Mouse (Mus musculus) embryonic facial prominence, embryonic 14.5 days (tissue): ENCODE results near the gene Uqcc3. TPM values are rescaled to one million over a fixed set of nuclear protein-coding genes. Genes with fewer than 3 reads are reported as not detected.
"Not testable (repeated sequence)": the region's sequence is repeated elsewhere in the genome, so short reads cannot be mapped to it uniquely, and the experiment has no call there.

Source experiments
- ATAC-seq: fragments of 200-750 bp; cut with Nextera tagmentation; 2 replicates; pipeline ENCODE4 v1.8.0; 2017; ENCODE audit warnings: low read depth, moderate number of reproducible peaks, moderate TSS enrichment
- DNase-seq: peaks from one replicate; pipeline ENCODE4 v3.0.0-alpha.2; 2015; ENCODE audit warnings: low spot score
- H3K27ac ChIP-seq: fragments of 300-500 bp; sonication (generic); replicated peaks from 2 replicates; pipeline ENCODE4 v1.5.1; 2014; ENCODE audit warnings: low read depth, mild to moderate bottlenecking, low read length, moderate library complexity
- H3K27me3 ChIP-seq: fragments of 300-500 bp; sonication (generic); replicated peaks from 2 replicates; pipeline ENCODE4 v1.6.1; 2014; ENCODE audit warnings: low read length; ENCODE audit not compliant: control insufficient read depth, insufficient read depth
- H3K36me3 ChIP-seq: fragments of 300-500 bp; sonication (generic); 2 replicates; pipeline ENCODE4 v1.6.1; 2014; ENCODE audit warnings: low read length, mixed read lengths; ENCODE audit not compliant: control insufficient read depth, insufficient read depth
- H3K4me1 ChIP-seq: fragments of 300-500 bp; sonication (generic); 2 replicates; pipeline ENCODE4 v1.6.1; 2014; ENCODE audit warnings: antibody characterized with exemption, low read length; ENCODE audit not compliant: control insufficient read depth, insufficient read depth
- H3K4me2 ChIP-seq: fragments of 300-500 bp; sonication (generic); 2 replicates; pipeline ENCODE4 v1.6.1; 2014; ENCODE audit warnings: low read depth, mild to moderate bottlenecking, low read length, moderate library complexity, mixed read lengths
- H3K4me3 ChIP-seq: fragments of 300-500 bp; sonication (generic); 2 replicates; pipeline ENCODE4 v1.5.1; 2014; ENCODE audit warnings: low read depth, mild to moderate bottlenecking, low read length
- H3K9ac ChIP-seq: fragments of 300-500 bp; sonication (generic); 2 replicates; pipeline ENCODE4 v1.6.1; 2014; ENCODE audit warnings: low read depth, mild to moderate bottlenecking, low read length, moderate library complexity, mixed read lengths
- H3K9me3 ChIP-seq: fragments of 300-500 bp; sonication (generic); 2 replicates; pipeline ENCODE4 v1.6.1; 2016; ENCODE audit warnings: low read length; ENCODE audit not compliant: control insufficient read depth
- WGBS: fragments of 180-500 bp; shearing (Covaris S2); extraction: QIAGEN DNeasy Blood & Tissue Kit; methylation state at CpG from one replicate; pipeline ENCODE4 v1.1.7; 2014; 5-methylcytosine and 5-hydroxymethylcytosine counted together
- polyA plus RNA-seq: library from polyadenylated mRNA; unstranded; fragments of >200 nt; fragmentation: Nextera tagmentation; extraction: Ambion mirVana; gene quantifications from 2 replicates; pipeline ENCODE4 v1.2.1, GENCODE M21; 2014

Gene Uqcc3
- polyA plus RNA-seq, 1 experiment from 2014 or later = 53.8 TPM

DNA sequence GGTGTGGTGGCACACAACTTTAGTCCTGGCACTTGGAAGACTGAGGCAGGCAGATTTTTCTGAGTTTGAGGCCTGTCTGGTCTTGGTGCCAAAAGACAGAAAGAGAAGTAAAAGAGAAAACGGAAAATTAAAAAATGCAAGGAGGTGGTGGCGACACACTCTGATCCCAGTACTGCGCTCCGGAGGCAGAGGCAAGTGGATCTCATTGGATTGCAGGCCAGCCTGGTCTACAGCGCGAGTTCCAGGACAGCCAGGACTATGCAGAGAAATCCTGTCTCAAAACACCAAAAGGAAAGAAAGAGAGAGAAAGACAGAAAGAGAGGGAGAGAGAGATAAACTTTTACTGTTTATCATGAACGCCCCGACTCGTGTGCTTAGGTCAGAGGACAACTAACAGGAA, 9.9 kb downstream of the Uqcc3 start:
- WGBS = 60% methylated on average over 9 of the region's 9 CpGs
- peak overlapping the region; percentile 75 for H3K27ac ChIP-seq
- H3K9me3 ChIP-seq = no peaks in the 10 kb centered on the region
- DNase-seq (no peak), ATAC-seq (no peak)
- peak overlapping the region; percentile 90 for H3K4me2 ChIP-seq
- H3K27me3 ChIP-seq = no peaks in the 10 kb centered on the region
- peak overlapping the region; percentile 78 for H3K4me3 ChIP-seq
- H3K9ac ChIP-seq = peak overlapping the region; percentile 96
- H3K4me1 ChIP-seq = peaks cover 4% of the 10 kb centered on the region; the same call in 1 of the 2 replicates
- H3K36me3 ChIP-seq = peaks cover 25% of the 10 kb centered on the region

DNA sequence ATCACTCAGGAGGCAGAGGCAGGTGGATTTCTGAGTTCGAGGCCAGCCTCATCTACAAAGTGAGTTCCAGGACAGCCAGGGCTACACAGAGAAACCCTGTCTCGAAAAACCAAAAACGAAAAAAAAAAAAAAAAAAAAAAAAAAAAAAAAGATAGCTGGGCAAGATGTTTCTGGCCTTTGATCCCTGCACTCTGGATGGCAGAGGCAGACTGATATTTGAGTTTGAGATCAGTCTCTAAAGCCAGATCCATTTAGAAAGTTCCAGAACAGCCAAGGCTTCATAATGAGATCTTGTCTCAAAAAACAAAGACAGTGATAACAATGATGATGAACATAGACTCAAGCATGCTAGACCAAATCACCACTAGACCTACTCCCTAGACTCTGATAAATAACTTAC, 10.3 kb downstream of the Uqcc3 start:
- ATAC-seq, DNase-seq, H3K27me3 ChIP-seq, H3K9me3 ChIP-seq, H3K4me1 ChIP-seq, H3K27ac ChIP-seq, H3K9ac ChIP-seq: not testable (repeated sequence)
- 67% methylated on average over 3 of the region's 3 CpGs for WGBS
- peak overlapping the region; percentile 78; the same call in 1 of the 2 replicates for H3K4me3 ChIP-seq
- H3K4me2 ChIP-seq = peak overlapping the region; percentile 90
- H3K36me3 ChIP-seq = peaks cover 21% of the 10 kb centered on the region

DNA sequence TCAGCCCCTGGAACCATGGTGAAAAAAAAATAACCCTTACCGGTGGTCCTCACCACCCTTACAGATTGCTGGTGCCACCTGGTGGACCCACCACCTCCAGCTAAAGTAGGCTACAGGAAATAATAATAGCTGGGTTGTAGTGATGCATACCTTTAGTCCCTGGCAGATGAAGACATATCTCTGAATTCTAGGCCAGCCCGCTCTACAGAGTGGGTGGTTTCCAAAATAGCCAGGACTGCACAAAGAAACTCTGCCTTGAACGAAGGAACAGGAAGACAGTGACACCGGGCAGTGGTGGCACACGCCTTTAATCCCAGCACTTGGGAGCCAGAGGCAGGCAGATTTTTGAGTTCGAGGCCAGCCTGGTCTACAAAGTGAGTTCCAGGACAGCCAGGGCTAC, 16.5 kb downstream of the Uqcc3 start:
- Histone ChIP-seq H3K4me1 (no peaks in the 10 kb centered on the region), H3K4me3 (no peak overlapping the region), H3K4me2 (no peak overlapping the region), H3K27me3 (no peaks in the 10 kb centered on the region), H3K36me3 (no peaks in the 10 kb centered on the region), H3K27ac (no peak overlapping the region), H3K9me3 (no peaks in the 10 kb centered on the region), H3K9ac (no peak overlapping the region)
- 80% methylated on average over 6 of the region's 6 CpGs for WGBS
- ATAC-seq (no peak), DNase-seq (no peak)

DNA sequence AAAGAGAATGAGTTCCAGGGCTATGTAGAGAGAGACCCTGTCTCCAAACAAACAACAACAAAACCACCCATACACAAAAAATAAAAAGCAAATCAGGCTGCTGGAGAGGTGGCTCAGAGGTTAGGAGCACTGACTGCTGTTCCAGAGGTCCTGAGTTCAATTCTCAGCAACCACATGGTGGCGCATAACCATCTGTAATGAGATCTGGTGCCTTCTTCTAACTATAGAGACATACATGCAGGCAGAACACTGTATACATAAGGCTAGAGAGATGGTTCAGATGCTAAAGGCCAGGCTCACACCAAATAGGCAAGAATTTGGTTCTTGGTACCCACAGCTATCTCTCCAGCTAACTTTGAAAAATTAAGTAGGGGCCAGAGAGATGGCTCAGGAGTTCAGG, 21.7 kb downstream of the Uqcc3 start:
- Histone ChIP-seq H3K9ac (no peak overlapping the region), H3K4me1 (no peaks in the 10 kb centered on the region), H3K4me2 (no peak overlapping the region), H3K36me3 (no peaks in the 10 kb centered on the region), H3K9me3 (no peaks in the 10 kb centered on the region), H3K4me3 (no peak overlapping the region), H3K27me3 (no peaks in the 10 kb centered on the region), H3K27ac (no peak overlapping the region)
- no peak for DNase-seq
- ATAC-seq = no peak
- 15% methylated on average over 1 of the region's 1 CpGs for WGBS

DNA sequence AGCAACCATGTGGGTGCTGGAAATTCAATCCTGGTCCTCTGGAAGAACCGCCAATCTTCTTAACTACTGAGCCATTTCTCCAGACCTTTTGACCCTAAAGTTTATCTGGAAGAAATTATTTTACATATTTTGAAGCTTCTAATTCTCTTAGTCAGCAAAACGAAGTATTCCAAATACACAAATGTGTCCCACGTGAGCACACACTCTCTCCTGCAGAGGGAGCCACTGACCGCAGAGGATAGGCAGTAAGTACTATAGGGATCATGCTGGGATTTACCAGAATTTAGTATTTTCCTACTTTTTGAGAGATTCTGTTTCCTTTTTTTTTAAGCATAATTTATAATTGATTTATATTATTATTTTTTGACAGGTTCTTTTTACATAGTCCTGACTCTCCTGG, 23.0 kb downstream of the Uqcc3 start:
- ATAC-seq = no peak
- Histone ChIP-seq H3K4me1 (no peaks in the 10 kb centered on the region), H3K4me3 (no peak overlapping the region), H3K27me3 (no peaks in the 10 kb centered on the region), H3K9ac (no peak overlapping the region), H3K36me3 (no peaks in the 10 kb centered on the region), H3K4me2 (no peak overlapping the region), H3K27ac (no peak overlapping the region), H3K9me3 (no peaks in the 10 kb centered on the region)
- peak; percentile 41 for DNase-seq
- whole genome bisulfite sequencing = 43% methylated on average over 4 of the region's 4 CpGs

DNA sequence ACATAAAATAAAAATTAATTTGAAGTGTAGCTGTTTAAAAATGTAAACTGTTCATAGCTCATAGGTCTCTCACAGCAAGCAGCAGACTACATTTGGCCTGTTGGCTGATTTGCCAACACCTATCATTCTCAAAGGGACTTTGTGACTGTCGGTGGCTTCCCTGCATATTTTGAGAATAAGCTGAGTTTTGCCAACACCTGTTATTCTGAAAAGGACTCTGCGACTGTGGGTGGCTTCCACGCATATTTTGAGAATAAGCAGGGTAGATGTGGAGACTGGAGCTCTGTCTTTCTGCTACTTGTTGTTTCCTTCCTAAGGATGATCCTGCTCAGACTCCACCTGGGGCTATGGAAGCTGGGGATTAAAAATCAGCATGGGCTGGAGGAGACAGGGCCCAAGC, 27.6 kb downstream of the Uqcc3 start:
- no peaks in the 10 kb centered on the region for H3K36me3 ChIP-seq
- H3K27ac ChIP-seq = no peak overlapping the region
- 0 out of 2 replicates have a peak, but pooled peaks cover 3% of the 10 kb centered on the region for H3K4me1 ChIP-seq
- no peaks in the 10 kb centered on the region for H3K27me3 ChIP-seq
- DNase-seq = no peak
- no peaks in the 10 kb centered on the region for H3K9me3 ChIP-seq
- H3K9ac ChIP-seq = no peak overlapping the region
- no peak overlapping the region for H3K4me2 ChIP-seq
- ATAC-seq = no peak
- H3K4me3 ChIP-seq = no peak overlapping the region
- WGBS = 80% methylated on average over 3 of the region's 3 CpGs

DNA sequence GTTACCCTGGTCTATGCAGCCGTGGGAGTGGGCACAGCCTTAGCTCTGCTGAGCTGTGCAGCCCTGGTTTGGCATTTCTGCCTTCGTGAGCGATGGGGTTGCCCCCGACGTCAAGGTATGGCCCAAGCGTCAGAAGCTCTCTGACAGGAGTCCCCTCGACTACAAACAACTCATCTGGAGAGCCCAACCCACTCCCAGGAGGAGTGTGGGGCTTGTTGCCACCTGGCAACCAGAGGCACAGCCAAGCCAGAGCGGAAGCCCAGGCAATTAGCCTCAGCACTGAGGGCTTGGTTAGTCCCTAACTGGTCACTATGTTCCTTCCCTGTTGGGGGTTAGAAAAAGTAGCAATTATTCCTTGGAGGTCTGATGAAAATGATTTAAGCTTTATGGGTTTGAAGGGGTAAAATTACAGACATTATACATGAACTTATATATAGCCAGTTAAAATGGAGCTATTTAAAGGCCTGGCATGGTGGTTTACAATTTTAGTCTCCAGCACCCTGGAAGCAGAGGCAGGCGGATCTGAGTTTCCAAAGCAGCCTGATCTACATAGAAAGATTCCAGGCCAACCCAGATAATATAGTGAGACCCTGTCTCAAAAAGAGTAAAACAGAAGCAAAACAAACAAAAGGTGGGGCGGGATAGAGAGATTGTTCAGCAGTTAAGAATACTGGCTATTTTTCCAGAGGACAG, 28.3 kb downstream of the Uqcc3 start:
- Histone ChIP-seq H3K27ac (no peak overlapping the region), H3K4me3 (no peak overlapping the region), H3K4me2 (no peak overlapping the region), H3K9me3 (no peaks in the 10 kb centered on the region), H3K36me3 (peaks cover 6% of the 10 kb centered on the region; the same call in 1 of the 2 replicates), H3K4me1 (0 out of 2 replicates have a peak, but pooled peaks cover 3% of the 10 kb centered on the region), H3K27me3 (no peaks in the 10 kb centered on the region), H3K9ac (no peak overlapping the region)
- ATAC-seq = peak; percentile 31; the same call in 1 of the 2 replicates
- no peak for DNase-seq
- WGBS = 56% methylated on average over 10 of the region's 10 CpGs

DNA sequence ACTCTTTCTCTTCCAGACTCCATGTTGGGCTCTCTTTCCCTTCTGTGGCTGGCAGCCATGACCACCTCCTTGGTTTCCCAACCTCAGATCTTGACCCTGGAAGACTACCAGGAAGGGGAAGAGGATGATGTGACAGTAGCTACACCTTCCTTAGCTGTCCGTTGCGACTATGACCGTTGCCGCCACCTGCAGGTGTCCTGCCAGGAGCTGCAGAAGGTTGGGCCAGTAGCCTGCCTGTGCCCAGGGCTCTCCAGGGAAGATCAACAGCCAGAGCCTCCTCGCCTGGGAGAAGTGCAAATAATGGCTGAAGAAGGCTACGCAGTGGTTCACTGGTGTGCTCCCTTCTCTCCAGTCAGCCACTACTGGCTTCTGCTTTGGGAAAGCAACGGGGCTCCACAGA, 29.1 kb downstream of the Uqcc3 start:
- Histone ChIP-seq H3K4me1 (0 out of 2 replicates have a peak, but pooled peaks cover 3% of the 10 kb centered on the region), H3K36me3 (peaks cover 13% of the 10 kb centered on the region; the same call in 1 of the 2 replicates), H3K9me3 (no peaks in the 10 kb centered on the region), H3K27me3 (no peaks in the 10 kb centered on the region), H3K4me3 (no peak overlapping the region), H3K4me2 (no peak overlapping the region), H3K9ac (no peak overlapping the region), H3K27ac (no peak overlapping the region)
- 55% methylated on average over 7 of the region's 7 CpGs for WGBS
- DNase-seq = no peak
- ATAC-seq = no peak
